Mouse (Mus musculus) spleen, adult 2 months (tissue): ENCODE results near the gene D2hgdh.

Source experiments
- CTCF ChIP-seq: fragments of 200-500 bp; IDR thresholded peaks from 2 replicates; pipeline ENCODE4 v1.5.1; 2011; ENCODE audit warnings: mild to moderate bottlenecking, inconsistent platforms; ENCODE audit not compliant: insufficient read depth, insufficient read length, insufficient replicate concordance; ENCODE audit errors: extremely low read depth
- POLR2A ChIP-seq: fragments of 200-500 bp; IDR thresholded peaks from 2 replicates; pipeline ENCODE4 v1.6.1; 2011; ENCODE audit warnings: low read depth, low read length, inconsistent platforms

GRCm38 (mm10) chr1:93836532-93836913 is 11.8 kb downstream of the D2hgdh start:
- TF ChIP-seq POLR2A (no peak), CTCF (no peak)
